Mouse (Mus musculus): ENCODE measurements at regions not wholly inside any gene's neighbourhood (a gene's known extent, or its start where the extent isn't known, plus 50 kb on each side); places are given as distances from the start of the nearest gene placed in this dataset.

- in situ Hi-C loops (cut with MboI; ENCODE audit: low pct_ligation_motif_present, low pct_unique_long_range_greater_than_20kb, low sequenced_read_pairs): no loop called here
- DNase-seq (ENCODE audit: extremely low read depth): no peak
- TF ChIP-seq USF2 (conservative IDR thresholded peaks at IDR 0.05; ENCODE audit: low read depth, low read length): no peak
- no peak for TF ChIP-seq MAZ (IDR thresholded peaks at IDR 0.05; ENCODE audit: low read depth, low read length)
- no peak for TF ChIP-seq POLR2A (IDR thresholded peaks at IDR 0.05; ENCODE audit: low read depth, low read length)
- TF ChIP-seq SIN3A (IDR thresholded peaks at IDR 0.05; ENCODE audit: low read length): no peak
- TF ChIP-seq MYC (IDR thresholded peaks at IDR 0.05; ENCODE audit: low read depth, low read length): no peak
- no peak for TF ChIP-seq KAT2A (IDR thresholded peaks at IDR 0.05; ENCODE audit: insufficient replicate concordance, low read length)
- TF ChIP-seq CHD2 (IDR thresholded peaks at IDR 0.05; ENCODE audit: low read length): no peak
- TF ChIP-seq MEF2A (IDR thresholded peaks at IDR 0.05; ENCODE audit: borderline replicate concordance, low read depth, low read length): no peak
- no peak for TF ChIP-seq RCOR1 (conservative IDR thresholded peaks at IDR 0.05; ENCODE audit: low read depth, low read length)
- dilution Hi-C loops (cut with MboI; ENCODE audit: extremely low pct_ligation_motif_present, extremely low pct_unique_long_range_greater_than_20kb, low sequenced_read_pairs): no loop called here
- H3K27ac ChIP-seq (ENCODE audit: insufficient read depth, low read depth): no peak overlapping the region
- H3K9me3 ChIP-seq (replicated peaks; ENCODE audit: low read length): no peaks in the 10 kb centered on the region
- no peak overlapping the region for H3K4me2 ChIP-seq (ENCODE audit: insufficient read depth, low read depth, poor library complexity, severe bottlenecking)
- no peaks in the 10 kb centered on the region for H3K4me1 ChIP-seq (ENCODE audit: control insufficient read depth in 1 of 2, insufficient read depth in 2 of 2)
- no peaks in the 10 kb centered on the region for H3K36me3 ChIP-seq (replicated peaks in 1 of 2; ENCODE audit: control insufficient read depth in 1 of 2, insufficient read depth in 1 of 2, low read length in 1 of 2)
- H3K27me3 ChIP-seq (replicated peaks): no peaks in the 10 kb centered on the region
- H3K4me3 ChIP-seq (replicated peaks in 1 of 3; ENCODE audit: low read depth in 2 of 3, low read length in 2 of 3, poor library complexity in 1 of 3): no peak overlapping the region
- H3K9ac ChIP-seq (ENCODE audit: insufficient read depth, low read depth): no peak overlapping the region
- no peaks in the 10 kb centered on the region for H3K79me2 ChIP-seq (replicated peaks; ENCODE audit: control insufficient read depth, extremely low read depth, insufficient read depth, poor library complexity, severe bottlenecking)
Observed at GRCm38 (mm10) chr1:137503704-137504422, 543.6 kb upstream of the Nr5a2 start.

GRCm38 (mm10) chr1:137488226-137488625, 528.0 kb upstream of the Nr5a2 start:
- Histone ChIP-seq H3K9me3 (replicated peaks; ENCODE audit: low read length) (no peaks in the 10 kb centered on the region), H3K36me3 (replicated peaks in 1 of 2; ENCODE audit: control insufficient read depth in 1 of 2, insufficient read depth in 1 of 2, low read length in 1 of 2) (no peaks in the 10 kb centered on the region), H3K27ac (ENCODE audit: insufficient read depth, low read depth) (no peak overlapping the region), H3K9ac (ENCODE audit: insufficient read depth, low read depth) (no peak overlapping the region), H3K27me3 (replicated peaks) (no peaks in the 10 kb centered on the region), H3K4me1 (ENCODE audit: control insufficient read depth in 1 of 2, insufficient read depth in 2 of 2) (peaks cover 5 to 7% of the 10 kb centered on the region in 2 experiments; a peak in 2 of 4 replicates), H3K4me3 (replicated peaks in 1 of 3; ENCODE audit: low read depth in 2 of 3, low read length in 2 of 3, poor library complexity in 1 of 3) (no peak overlapping the region), H3K79me2 (replicated peaks; ENCODE audit: control insufficient read depth, extremely low read depth, insufficient read depth, poor library complexity, severe bottlenecking) (no peaks in the 10 kb centered on the region), H3K4me2 (ENCODE audit: insufficient read depth, low read depth, poor library complexity, severe bottlenecking) (peak overlapping the region; percentile 16; the same call in 1 of the 2 replicates)
- no peak for DNase-seq (ENCODE audit: extremely low read depth)
- dilution Hi-C loops (cut with MboI; ENCODE audit: extremely low pct_ligation_motif_present, extremely low pct_unique_long_range_greater_than_20kb, low sequenced_read_pairs): no loop called here
- TF ChIP-seq TBP (conservative IDR thresholded peaks at IDR 0.05; ENCODE audit: low read depth, low read length) (no peak), ELF1 (IDR thresholded peaks at IDR 0.05; ENCODE audit: low read depth, low read length) (no peak), GABPA (IDR thresholded peaks at IDR 0.05; ENCODE audit: insufficient replicate concordance, low read depth, low read length) (no peak), RCOR1 (conservative IDR thresholded peaks at IDR 0.05; ENCODE audit: low read depth, low read length) (no peak), SMC3 (IDR thresholded peaks at IDR 0.05; ENCODE audit: low read depth, low read length) (no peak), ZKSCAN1 (IDR thresholded peaks at IDR 0.05; ENCODE audit: borderline replicate concordance, low read depth, low read length) (no peak), MAFK (IDR thresholded peaks at IDR 0.05; ENCODE audit: insufficient replicate concordance, low read length) (no peak), MAZ (IDR thresholded peaks at IDR 0.05; ENCODE audit: low read depth, low read length) (no peak), PAX5 (IDR thresholded peaks at IDR 0.05; ENCODE audit: low read length) (no peak), MYC (IDR thresholded peaks at IDR 0.05; ENCODE audit: low read depth, low read length) (no peak), USF1 (IDR thresholded peaks at IDR 0.05; ENCODE audit: low read depth, low read length) (no peak), EP300 (IDR thresholded peaks at IDR 0.05; ENCODE audit: low read length) (no peak), KAT2A (IDR thresholded peaks at IDR 0.05; ENCODE audit: insufficient replicate concordance, low read length) (no peak), SIN3A (IDR thresholded peaks at IDR 0.05; ENCODE audit: low read length) (no peak), HCFC1 (IDR thresholded peaks at IDR 0.05; ENCODE audit: low read depth, low read length) (no peak)
- in situ Hi-C loops (cut with MboI; ENCODE audit: low pct_ligation_motif_present, low pct_unique_long_range_greater_than_20kb, low sequenced_read_pairs): no loop called here
